Mouse (Mus musculus) stomach, postnatal 0 days (tissue): ENCODE data around the gene Stum. TPM values are rescaled to one million over a fixed set of nuclear protein-coding genes. Genes with fewer than 3 reads are reported as not detected.

ENCODE experiments used
- ATAC-seq: fragments of 200-750 bp; cut with Nextera tagmentation; 2 replicates; pipeline ENCODE4 v1.8.0; 2017; ENCODE audit not compliant: low FRiP score, low TSS enrichment
- DNase-seq: peaks from one replicate; pipeline ENCODE4 v3.0.0-alpha.2; 2016; ENCODE audit warnings: low spot score
- H3K27ac ChIP-seq: fragments of 300-500 bp; sonication (generic); replicated peaks from 2 replicates; pipeline ENCODE4 v1.5.1; 2014; ENCODE audit warnings: mild to moderate bottlenecking, control low read depth
- H3K27me3 ChIP-seq: fragments of 300-500 bp; sonication (generic); 2 replicates; pipeline ENCODE4 v1.6.1; 2014; ENCODE audit warnings: low read length; ENCODE audit not compliant: control insufficient read depth, insufficient read depth
- H3K36me3 ChIP-seq: fragments of 300-500 bp; sonication (generic); 2 replicates; pipeline ENCODE4 v1.6.1; 2014; ENCODE audit warnings: low read length, mixed read lengths; ENCODE audit not compliant: control insufficient read depth, insufficient read depth
- H3K4me1 ChIP-seq: fragments of 300-500 bp; sonication (generic); replicated peaks from 2 replicates; pipeline ENCODE4 v1.6.1; 2014; ENCODE audit warnings: antibody characterized with exemption; ENCODE audit not compliant: control insufficient read depth, insufficient read depth
- H3K4me2 ChIP-seq: fragments of 300-500 bp; sonication (generic); replicated peaks from 2 replicates; pipeline ENCODE4 v1.6.1; 2014; ENCODE audit warnings: low read depth, mild to moderate bottlenecking, control low read depth, moderate library complexity
- H3K4me3 ChIP-seq: fragments of 300-500 bp; sonication (generic); 2 replicates; pipeline ENCODE4 v1.5.1; 2014; ENCODE audit warnings: low read depth, low read length, control low read depth
- H3K9ac ChIP-seq: fragments of 300-500 bp; sonication (generic); 2 replicates; pipeline ENCODE4 v1.6.1; 2014; ENCODE audit warnings: mild to moderate bottlenecking, low read length, control low read depth, mixed read lengths
- H3K9me3 ChIP-seq: fragments of 300-500 bp; sonication (generic); 2 replicates; pipeline ENCODE4 v1.6.1; 2016; ENCODE audit warnings: low read length; ENCODE audit not compliant: control insufficient read depth
- CTCF ChIP-seq: IDR thresholded peaks from 2 replicates; pipeline ENCODE4 v1.5.1; 2016; ENCODE audit warnings: antibody characterized with exemption, low read depth, mild to moderate bottlenecking, moderate library complexity
- EP300 ChIP-seq: optimal IDR thresholded peaks from 2 replicates; pipeline ENCODE3; 2016; ENCODE audit warnings: antibody characterized with exemption
- WGBS: fragments of 180-500 bp; shearing (Covaris S2); extraction: QIAGEN DNeasy Blood & Tissue Kit; methylation state at CpG from one replicate; pipeline ENCODE4 v1.1.7; 2014; 5-methylcytosine and 5-hydroxymethylcytosine counted together
- polyA plus RNA-seq: library from polyadenylated mRNA; unstranded; fragments of >200 nt; fragmentation: Nextera tagmentation; extraction: Ambion mirVana; gene quantifications from 2 replicates; pipeline ENCODE4 v1.2.1, GENCODE M21; 2015

The Stum gene
- polyA plus RNA-seq, 1 experiment from 2014 or later: 4.3 TPM

DNA sequence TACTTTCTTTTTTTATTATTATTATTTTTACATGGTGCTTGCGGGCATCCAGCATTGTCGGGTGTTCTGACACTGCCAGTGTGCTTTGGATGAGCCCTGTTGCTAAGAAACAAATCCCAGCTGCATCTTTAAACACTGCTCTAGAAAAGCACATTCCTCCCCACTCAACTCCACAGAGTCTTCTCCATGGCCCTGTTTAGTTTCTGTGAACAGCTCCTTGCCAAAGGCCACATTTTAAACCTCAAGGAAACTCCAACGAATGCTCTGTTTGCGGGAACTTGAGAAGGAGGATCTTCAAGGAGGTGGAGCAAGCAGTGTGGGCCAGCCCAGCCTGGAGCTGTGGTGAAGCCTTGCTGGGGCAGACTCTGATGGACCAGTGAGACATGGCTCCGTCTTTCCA lies 22.6 kb downstream of the Stum start:
- TF ChIP-seq CTCF (no peak), EP300 (no peak)
- Histone ChIP-seq H3K9ac (no peak overlapping the region), H3K27me3 (no peaks in the 10 kb centered on the region), H3K27ac (peak overlapping the region; percentile 56), H3K36me3 (no peaks in the 10 kb centered on the region), H3K4me1 (0 out of 2 replicates have a peak, but pooled peaks cover 5% of the 10 kb centered on the region), H3K9me3 (no peaks in the 10 kb centered on the region), H3K4me3 (no peak overlapping the region), H3K4me2 (no peak overlapping the region)
- 36% methylated on average over 5 of the region's 5 CpGs for WGBS
- DNase-seq (no peak), ATAC-seq (peak; percentile 73; the same call in 1 of the 2 replicates)

GRCm38 (mm10) chr1:180458680-180459079 lies 24.6 kb downstream of the Stum start:
- 0 out of 2 replicates have a peak, but pooled peaks cover 5% of the 10 kb centered on the region for H3K4me1 ChIP-seq
- no peak overlapping the region for H3K4me3 ChIP-seq
- TF ChIP-seq EP300 (no peak), CTCF (no peak)
- H3K36me3 ChIP-seq: no peaks in the 10 kb centered on the region
- no peak for ATAC-seq
- H3K4me2 ChIP-seq: no peak overlapping the region
- WGBS: 32% methylated on average over 3 of the region's 3 CpGs
- H3K27ac ChIP-seq: peak overlapping the region; percentile 75
- no peak for DNase-seq
- H3K9ac ChIP-seq: no peak overlapping the region
- H3K27me3 ChIP-seq: no peaks in the 10 kb centered on the region
- H3K9me3 ChIP-seq: no peaks in the 10 kb centered on the region

GRCm38 (mm10) chr1:180458274-180458673 lies 25.0 kb downstream of the Stum start:
- H3K4me1 ChIP-seq: 0 out of 2 replicates have a peak, but pooled peaks cover 3% of the 10 kb centered on the region
- no peak overlapping the region; the same call in 1 of the 2 replicates for H3K4me2 ChIP-seq
- no peaks in the 10 kb centered on the region for H3K27me3 ChIP-seq
- H3K9me3 ChIP-seq: no peaks in the 10 kb centered on the region
- no peak for TF ChIP-seq EP300
- no peak for TF ChIP-seq CTCF
- H3K27ac ChIP-seq: peak overlapping the region; percentile 75
- no peak overlapping the region for H3K4me3 ChIP-seq
- ATAC-seq (peak; percentile 38; the same call in 1 of the 2 replicates), DNase-seq (no peak)
- 41% methylated on average over 6 of the region's 6 CpGs for WGBS
- peak overlapping the region; percentile 18; the same call in 1 of the 2 replicates for H3K9ac ChIP-seq
- H3K36me3 ChIP-seq: no peaks in the 10 kb centered on the region

DNA sequence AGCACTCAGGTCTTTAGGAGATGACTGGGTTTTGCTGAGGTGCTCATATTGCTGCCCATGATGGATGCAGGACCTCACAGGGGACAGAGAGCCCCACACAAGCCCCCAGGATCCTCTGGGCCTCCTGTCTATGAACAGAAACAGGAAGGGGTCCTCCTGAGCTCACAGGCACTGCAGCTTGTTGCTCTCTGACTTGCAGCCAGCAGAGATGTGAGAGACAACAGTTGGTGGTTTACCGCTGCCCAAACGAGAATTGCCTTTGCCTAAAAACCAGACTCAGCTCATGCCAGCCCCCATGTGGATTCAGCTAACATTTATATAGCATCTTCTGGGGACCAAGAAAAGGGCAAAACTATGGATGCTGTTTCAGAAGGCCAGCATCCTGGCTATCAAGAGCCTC lies 33.7 kb downstream of the Stum start:
- Histone ChIP-seq H3K4me2 (no peak overlapping the region), H3K27ac (no peak overlapping the region), H3K4me1 (no peaks in the 10 kb centered on the region), H3K9ac (no peak overlapping the region), H3K27me3 (no peaks in the 10 kb centered on the region), H3K36me3 (no peaks in the 10 kb centered on the region), H3K4me3 (no peak overlapping the region), H3K9me3 (no peaks in the 10 kb centered on the region)
- ATAC-seq: no peak
- no peak for DNase-seq
- 66% methylated on average over 2 of the region's 2 CpGs for WGBS
- TF ChIP-seq CTCF (no peak), EP300 (no peak)

DNA sequence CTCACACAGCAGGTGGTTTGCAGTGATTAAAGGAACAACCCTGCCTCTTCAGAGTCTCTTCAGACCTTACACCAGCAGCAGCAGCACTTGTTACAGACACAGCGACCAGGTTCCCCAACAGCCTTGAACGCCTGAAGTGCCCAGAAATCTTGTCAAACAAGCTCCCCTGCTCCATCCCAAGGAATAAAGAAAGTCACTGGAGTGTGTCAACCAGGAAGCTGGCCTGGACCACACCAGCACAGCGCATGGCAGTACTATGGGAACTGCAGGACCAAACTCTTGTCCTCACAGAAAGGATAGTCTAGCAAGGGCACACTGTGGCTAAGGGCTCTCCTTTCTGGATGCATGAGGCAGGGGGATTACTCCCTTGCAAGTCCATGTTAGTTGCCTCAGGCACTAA lies 38.9 kb downstream of the Stum start:
- Histone ChIP-seq H3K4me3 (no peak overlapping the region), H3K36me3 (no peaks in the 10 kb centered on the region), H3K9me3 (no peaks in the 10 kb centered on the region), H3K9ac (no peak overlapping the region), H3K4me2 (no peak overlapping the region), H3K27ac (no peak overlapping the region), H3K4me1 (no peaks in the 10 kb centered on the region), H3K27me3 (no peaks in the 10 kb centered on the region)
- DNase-seq (no peak), ATAC-seq (no peak)
- no peak for TF ChIP-seq CTCF
- no peak for TF ChIP-seq EP300
- 58% methylated on average over 3 of the region's 3 CpGs for WGBS

- no peak overlapping the region for H3K4me2 ChIP-seq
- DNase-seq (no peak), ATAC-seq (no peak)
- no peaks in the 10 kb centered on the region for H3K27me3 ChIP-seq
- 60% methylated on average over 4 of the region's 4 CpGs for WGBS
- H3K9ac ChIP-seq: no peak overlapping the region
- no peak for TF ChIP-seq CTCF
- H3K27ac ChIP-seq: no peak overlapping the region
- H3K9me3 ChIP-seq: no peaks in the 10 kb centered on the region
- no peak overlapping the region for H3K4me3 ChIP-seq
- no peaks in the 10 kb centered on the region for H3K4me1 ChIP-seq
- no peaks in the 10 kb centered on the region for H3K36me3 ChIP-seq
Measured at GRCm38 (mm10) chr1:180439496-180439895, 43.8 kb downstream of the Stum start.
